Mouse (Mus musculus): ENCODE results near the gene Tnk1. TPM values are rescaled to one million over a fixed set of nuclear protein-coding genes. Genes with fewer than 3 reads are reported as not detected.
"Not testable (repeated sequence)": the region's sequence is repeated elsewhere in the genome, so short reads cannot be mapped to it uniquely, and the experiment has no call there.

The Tnk1 gene
- total RNA-seq, 2 experiments from 2014 or later, result 0.14 TPM; not detected in 1

GRCm38 (mm10) chr11:69879711-69880110 lies 21.2 kb upstream of the Tnk1 start:
- DNase-seq (ENCODE audit: low spot score in 2 of 2), result no peak

GRCm38 (mm10) chr11:69878952-69879351 lies 20.4 kb upstream of the Tnk1 start:
- no peak for DNase-seq (ENCODE audit: low spot score in 2 of 2)

DNA sequence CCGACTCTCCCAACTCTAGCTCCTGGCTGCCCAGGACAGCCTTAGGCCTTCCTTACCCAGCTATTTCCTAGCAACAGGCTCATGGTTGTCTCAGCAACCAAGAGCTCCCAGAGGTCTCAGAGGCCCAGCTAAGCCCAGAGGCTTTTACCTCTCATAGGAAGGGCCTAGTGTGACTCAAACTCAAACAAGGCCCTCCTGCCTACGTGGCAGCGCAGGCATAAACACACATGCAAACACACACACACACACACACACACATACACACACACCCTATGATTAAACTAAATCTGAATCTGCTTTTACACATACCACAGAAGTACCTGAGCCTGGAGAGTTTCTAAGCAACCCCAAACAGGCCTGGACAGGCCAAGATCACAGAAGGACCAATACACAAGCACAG lies 19.9 kb upstream of the Tnk1 start:
- no peak for DNase-seq (ENCODE audit: low spot score in 2 of 2)

- DNase-seq (ENCODE audit: low spot score in 2 of 2), result no peak
These were observed 19.3 kb upstream of the Tnk1 start, which contains the start of gene Tmem95 for GRCm38 (mm10) chr11:69877878-69878277. Gene Tmem95, minus strand, starts transcription at chr11:69878018.

DNA sequence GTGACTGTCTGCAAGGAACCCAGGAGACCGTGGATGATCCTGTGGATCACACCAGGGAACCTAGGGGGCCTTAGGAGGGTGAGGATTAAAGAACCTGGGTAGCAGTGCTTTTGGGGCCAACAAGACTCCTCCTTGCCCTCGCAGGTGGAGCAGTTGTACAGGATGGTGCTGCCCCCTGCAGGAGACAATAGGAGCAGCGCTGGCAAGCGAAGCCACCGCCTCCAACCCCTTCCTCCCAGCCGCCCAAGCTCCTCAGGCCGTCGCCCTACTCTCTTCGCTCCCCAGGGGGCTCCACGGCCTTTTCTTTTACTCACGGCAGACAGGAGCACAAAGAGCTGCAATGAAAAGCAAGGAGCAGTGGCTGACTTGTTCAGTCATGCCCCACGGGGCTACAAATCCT lies 18.3 kb upstream of the Tnk1 start:
- DNase-seq (ENCODE audit: low spot score in 2 of 2), result peak; percentile 76 to 82

DNA sequence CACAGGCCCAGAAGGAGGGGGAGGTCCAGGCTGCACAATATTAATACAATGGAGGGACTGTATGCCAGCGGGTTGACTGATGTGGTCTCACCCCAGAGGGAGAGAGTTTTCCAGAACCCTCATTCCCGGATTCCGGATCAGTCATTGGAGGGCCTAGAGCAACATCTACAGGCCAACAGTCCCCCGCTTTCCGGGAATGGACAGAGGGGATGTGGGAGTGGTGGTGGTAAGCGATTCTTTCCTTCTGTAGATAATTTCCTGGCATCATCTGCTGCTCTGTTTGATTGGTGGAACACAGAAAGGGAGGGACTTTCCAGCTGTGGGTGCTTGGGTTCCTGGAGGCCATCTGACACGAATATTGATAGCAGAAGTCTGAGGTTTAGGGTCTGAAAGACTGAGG lies 17.7 kb upstream of the Tnk1 start:
- peak in 1 of 2 experiments; percentile 9 for DNase-seq (ENCODE audit: low spot score in 2 of 2)

GRCm38 (mm10) chr11:69872451-69872850 lies 13.9 kb upstream of the Tnk1 start:
- DNase-seq (ENCODE audit: low spot score in 2 of 2), result no peak

DNA sequence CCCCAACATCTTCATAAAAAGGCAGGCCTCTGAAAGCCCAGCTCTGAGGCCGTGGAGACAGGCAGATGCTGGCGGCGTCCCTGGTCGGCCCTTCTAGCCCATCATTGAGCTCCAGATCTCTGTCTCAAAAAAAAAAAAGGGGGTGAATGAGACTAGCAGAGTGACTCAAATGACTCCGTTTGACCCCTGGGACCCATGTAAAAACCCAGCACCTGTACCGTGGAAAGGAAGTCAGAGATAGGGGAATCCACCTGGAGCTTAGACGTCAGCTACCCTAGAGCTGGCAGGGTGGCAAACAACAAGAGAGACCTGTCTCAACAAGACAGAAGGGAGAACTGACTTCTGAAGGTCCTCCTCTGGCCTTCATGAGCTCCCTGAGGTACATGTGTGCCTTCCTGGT lies 13.3 kb upstream of the Tnk1 start:
- DNase-seq (ENCODE audit: low spot score in 2 of 2), result no peak

GRCm38 (mm10) chr11:69870289-69871069 lies 11.9 kb upstream of the Tnk1 start:
- no peak for DNase-seq (ENCODE audit: low spot score in 2 of 2)

GRCm38 (mm10) chr11:69867335-69867734 lies 8.8 kb upstream of the Tnk1 start:
- DNase-seq (ENCODE audit: low spot score in 2 of 2), result no peak

- no peak for DNase-seq (ENCODE audit: low spot score in 2 of 2)
These were observed 7.0 kb upstream of the Tnk1 start for GRCm38 (mm10) chr11:69865561-69865960.

DNA sequence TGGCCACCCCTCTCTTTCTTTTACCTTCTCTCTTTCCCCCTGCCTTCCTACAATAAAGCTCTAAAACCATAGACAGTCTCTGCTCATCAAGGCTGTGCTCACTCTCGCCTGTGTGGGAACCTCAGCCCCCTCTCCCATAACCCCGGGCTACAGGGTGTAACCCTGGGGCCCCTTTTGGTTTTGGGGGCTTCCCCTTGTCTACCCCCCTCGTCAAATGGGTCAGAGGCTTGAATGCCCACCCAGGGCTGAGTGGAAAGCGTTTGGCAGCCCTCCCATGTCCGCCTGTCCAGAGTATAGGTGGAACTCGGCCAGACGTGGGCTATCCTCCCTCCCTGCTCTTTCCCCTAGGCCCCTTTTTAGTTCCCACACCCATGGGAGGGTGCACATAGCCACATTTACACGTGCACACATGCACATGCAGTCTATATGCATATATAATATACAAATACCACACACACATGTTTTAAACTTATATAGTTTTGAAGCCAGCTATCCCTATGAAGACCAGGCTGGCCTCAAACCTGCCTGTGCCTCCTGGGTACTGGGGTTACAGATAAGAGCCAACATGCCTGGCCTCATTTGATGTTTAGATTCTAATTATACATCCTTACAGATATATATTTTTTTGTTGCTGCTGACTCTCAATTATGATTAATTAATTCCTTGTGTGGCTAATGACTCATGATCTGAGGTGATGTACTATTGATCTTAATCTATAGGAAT lies 5.8 kb upstream of the Tnk1 start:
- DNase-seq (ENCODE audit: low spot score in 2 of 2), result no peak

GRCm38 (mm10) chr11:69863729-69864128 lies 5.2 kb upstream of the Tnk1 start:
- DNase-seq (ENCODE audit: low spot score in 2 of 2), result not testable (repeated sequence)

DNA sequence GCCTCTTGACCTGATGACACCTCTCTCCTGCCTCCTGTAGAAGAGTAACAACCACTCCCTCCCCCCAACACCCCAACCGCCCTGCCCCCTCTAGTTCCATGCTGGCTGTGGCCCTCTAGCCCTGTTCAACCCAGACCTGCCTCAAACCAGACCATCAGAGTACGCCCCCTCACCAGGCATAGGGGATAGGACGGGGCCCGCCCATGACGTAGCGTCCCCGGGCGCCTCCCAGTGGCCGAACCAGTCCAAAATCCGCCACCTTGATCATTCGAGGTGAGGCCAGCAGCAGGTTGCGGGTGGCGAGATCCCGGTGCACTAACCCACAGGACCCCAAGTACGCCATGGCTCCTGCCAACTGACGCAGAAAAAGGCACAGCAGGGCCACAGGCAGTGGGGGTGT lies 3.2 kb downstream of the Tnk1 start:
- peak in 1 of 2 experiments; percentile 38 for DNase-seq (ENCODE audit: low spot score in 2 of 2)

GRCm38 (mm10) chr11:69854680-69855079 lies 3.9 kb downstream of the Tnk1 start:
- DNase-seq (ENCODE audit: low spot score in 2 of 2), result no peak

- DNase-seq (ENCODE audit: low spot score in 2 of 2), result no peak
These were observed 4.5 kb downstream of the Tnk1 start for GRCm38 (mm10) chr11:69853994-69854393.

DNA sequence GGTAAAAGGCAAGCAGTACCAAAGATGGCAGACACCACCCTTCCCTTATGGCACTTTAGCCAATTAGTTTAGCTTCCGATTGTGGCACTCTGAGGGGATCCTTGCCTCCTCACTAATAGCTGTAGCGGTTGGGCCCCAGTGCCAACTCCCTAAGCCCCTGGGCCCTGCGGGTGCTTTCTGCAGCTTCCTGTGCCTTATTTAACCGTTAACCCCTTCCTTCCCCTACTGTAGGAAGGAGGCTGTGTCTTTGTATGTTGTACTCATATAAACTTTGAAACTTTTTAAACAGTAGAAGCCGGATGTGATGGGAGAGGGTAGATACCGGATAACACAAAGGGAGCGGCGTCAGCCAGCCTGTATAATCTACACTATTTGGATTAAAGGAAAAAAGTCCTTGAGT lies 7.8 kb downstream of the Tnk1 start:
- DNase-seq (ENCODE audit: low spot score in 2 of 2), result no peak

- DNase-seq (ENCODE audit: low spot score in 2 of 2), result no peak
These were observed 8.6 kb downstream of the Tnk1 start for GRCm38 (mm10) chr11:69849884-69850283.

GRCm38 (mm10) chr11:69849128-69849527 lies 9.4 kb downstream of the Tnk1 start:
- DNase-seq (ENCODE audit: low spot score in 2 of 2), result no peak

DNA sequence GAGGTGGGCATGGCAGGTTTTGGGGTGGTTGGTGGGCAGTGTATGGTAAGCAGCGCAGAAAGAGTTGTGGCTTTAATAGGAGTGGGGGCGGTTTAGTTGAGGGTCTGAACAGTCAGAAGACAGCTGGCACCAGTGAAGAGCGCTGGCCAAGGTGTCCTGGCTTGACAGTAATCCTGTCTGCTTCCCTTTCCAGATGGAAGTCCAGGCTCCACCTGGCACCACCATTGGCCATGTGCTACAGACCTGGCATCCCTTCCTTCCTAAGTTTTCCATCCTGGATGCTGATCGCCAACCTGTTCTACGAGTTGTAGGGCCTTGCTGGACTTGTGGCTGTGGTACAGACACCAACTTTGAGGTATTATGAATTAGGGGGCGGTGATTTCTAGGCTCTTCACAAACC lies 10.5 kb downstream of the Tnk1 start:
- DNase-seq (ENCODE audit: low spot score in 2 of 2), result no peak

- no peak for DNase-seq (ENCODE audit: low spot score in 2 of 2)
These were observed 11.5 kb downstream of the Tnk1 start for GRCm38 (mm10) chr11:69846738-69847688.

Measured in left cerebral cortex, adult 18-20 months (tissue).